Mouse (Mus musculus) CD4-positive, CD25-positive, alpha-beta regulatory T cell (primary cell): ENCODE data around the gene Mpc2. TPM values are rescaled to one million over a fixed set of nuclear protein-coding genes. Genes with fewer than 3 reads are reported as not detected.

ENCODE experiments used
- polyA plus RNA-seq: library from polyadenylated mRNA; unstranded; fragments of 100-300 nt; shearing (Covaris generic); gene quantifications from one replicate; pipeline ENCODE4 v1.2.1, GENCODE M21; 2017

Mpc2 gene
- polyA plus RNA-seq, result 128 TPM

GRCm38 (mm10) chr1:165460360-165460800 is at the start of gene Mpc2, which contains the start of gene Dcaf6:
Gene Mpc2, plus strand, starts transcription at chr1:165460637.
Gene Dcaf6, minus strand, starts transcription at chr1:165460475.

DNA sequence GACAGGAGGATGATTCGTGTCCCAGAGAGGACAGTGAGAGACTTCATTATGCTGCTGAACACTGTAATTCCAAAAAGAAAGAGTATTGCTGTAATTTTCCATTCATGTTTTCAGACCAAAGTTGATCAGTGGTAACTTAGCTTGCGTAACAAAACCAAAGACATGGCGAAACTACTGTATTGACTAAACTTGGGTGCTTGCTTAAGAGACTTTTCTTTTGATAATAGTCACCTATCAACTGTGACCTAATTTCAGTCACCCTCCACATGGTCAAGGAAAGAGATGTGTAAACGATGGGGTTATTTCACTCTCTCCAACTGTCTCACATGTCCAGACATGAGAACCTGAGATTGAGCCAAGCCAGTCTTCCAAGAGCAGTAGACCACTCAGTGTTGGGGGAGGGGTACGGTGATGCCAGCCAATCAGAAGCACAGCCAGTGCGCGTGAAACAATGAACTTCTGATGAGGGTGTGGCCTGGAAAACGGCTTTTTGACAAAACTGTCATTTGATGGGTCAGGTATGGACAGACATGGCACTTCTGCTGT is 24.3 kb downstream of the Mpc2 start, which contains the start of gene Adcy10:
Adcy10 (plus strand) TSS at position 496 of the 546 bp plus-strand sequence.

Other genes starting within 250 kb of the Mpc2 start
- gene Tiprl, start 223.6 kb upstream of the Mpc2 start, polyA plus RNA-seq, result 91.3 TPM
- 0.12 TPM for gene Gpr161, start 164.8 kb upstream of the Mpc2 start, polyA plus RNA-seq
- 14.2 TPM for gene Dcaf6, start 162 bp upstream of the Mpc2 start, polyA plus RNA-seq
- gene Adcy10, start 24.5 kb downstream of the Mpc2 start, polyA plus RNA-seq, result not detected
- gene Mpzl1, start 173.9 kb downstream of the Mpc2 start, polyA plus RNA-seq, result 0.73 TPM
- 253 TPM for gene Rcsd1, start 249.1 kb downstream of the Mpc2 start, polyA plus RNA-seq